Mouse (Mus musculus) ES-Bruce4 (cell line): ENCODE data around the gene Ctsa.
A peak's percentile ranks its signal among the peaks of the same experiment; 100 is the strongest.

Experiments used
- CTCF ChIP-seq: IDR thresholded peaks from one replicate; pipeline ENCODE4 v1.8.1; 2011; ENCODE audit warnings: low read depth, low read length
- EP300 ChIP-seq: IDR thresholded peaks from 2 replicates; pipeline ENCODE4 v1.6.1; 2011; ENCODE audit warnings: low read depth, low read length; ENCODE audit not compliant: insufficient read depth
- POLR2A ChIP-seq: IDR thresholded peaks from one replicate; pipeline ENCODE4 v1.8.1; 2011; ENCODE audit warnings: low read length; ENCODE audit not compliant: insufficient read depth

GRCm38 (mm10) chr2:164804533-164805331 is 27.9 kb upstream of the Ctsa start, which contains the start of the genes Acot8 and Zswim3:
- TF ChIP-seq CTCF (no peak), EP300 (no peak), POLR2A (peak; percentile 94)
